Mouse (Mus musculus) limb, embryonic 15.5 days (tissue): ENCODE results near the gene Paqr7. TPM values are rescaled to one million over a fixed set of nuclear protein-coding genes. Genes with fewer than 3 reads are reported as not detected.

Source experiments
- ATAC-seq: fragments of 200-750 bp; cut with Nextera tagmentation; 2 replicates; pipeline ENCODE4 v1.8.0; 2017; ENCODE audit warnings: low read depth, moderate TSS enrichment; ENCODE audit not compliant: insufficient number of reproducible peaks, low FRiP score, low TSS enrichment
- H3K27ac ChIP-seq: fragments of 300-500 bp; sonication (generic); 2 replicates; pipeline ENCODE4 v1.5.1; 2015; ENCODE audit warnings: moderate library complexity, mild to moderate bottlenecking, inconsistent platforms
- H3K27me3 ChIP-seq: fragments of 300-500 bp; sonication (generic); 2 replicates; pipeline ENCODE4 v1.6.1; 2015; ENCODE audit warnings: inconsistent platforms
- H3K36me3 ChIP-seq: fragments of 300-500 bp; sonication (generic); 2 replicates; pipeline ENCODE4 v1.6.1; 2015; ENCODE audit warnings: inconsistent platforms
- H3K4me1 ChIP-seq: fragments of 300-500 bp; sonication (generic); 2 replicates; pipeline ENCODE4 v1.6.1; 2015; ENCODE audit warnings: inconsistent platforms
- H3K4me2 ChIP-seq: fragments of 300-500 bp; sonication (generic); 2 replicates; pipeline ENCODE4 v1.6.1; 2015; ENCODE audit warnings: mild to moderate bottlenecking, inconsistent platforms
- H3K4me3 ChIP-seq: fragments of 300-500 bp; sonication (generic); 2 replicates; pipeline ENCODE4 v1.5.1; 2015; ENCODE audit warnings: mild to moderate bottlenecking, inconsistent platforms
- H3K9ac ChIP-seq: fragments of 300-500 bp; sonication (generic); 2 replicates; pipeline ENCODE4 v1.6.1; 2015; ENCODE audit warnings: inconsistent platforms
- H3K9me3 ChIP-seq: fragments of 300-500 bp; sonication (generic); 2 replicates; pipeline ENCODE4 v1.6.1; 2016; ENCODE audit warnings: inconsistent platforms
- WGBS: fragments of 180-500 bp; shearing (Covaris S2); methylation state at CpG from one replicate; pipeline ENCODE4 v1.1.7; 2015; 5-methylcytosine and 5-hydroxymethylcytosine counted together
- polyA plus RNA-seq: library from polyadenylated mRNA; unstranded; fragments of >200 nt; fragmentation: Nextera tagmentation; extraction: Ambion mirVana; gene quantifications from 2 replicates; pipeline ENCODE4 v1.2.1, GENCODE M21; 2015

Paqr7 gene
- polyA plus RNA-seq, 1 experiment from 2014 or later: 6.3 TPM

- H3K9ac ChIP-seq: no peak overlapping the region
- no peaks in the 10 kb centered on the region for H3K9me3 ChIP-seq
- H3K36me3 ChIP-seq: peaks cover 2% of the 10 kb centered on the region
- H3K4me3 ChIP-seq: no peak overlapping the region
- H3K4me2 ChIP-seq: no peak overlapping the region
- no peak for ATAC-seq
- WGBS: 50% methylated on average over 12 of the region's 12 CpGs
- H3K27ac ChIP-seq: no peak overlapping the region
- H3K27me3 ChIP-seq: 0 out of 2 replicates have a peak, but pooled peaks cover 4% of the 10 kb centered on the region
- peaks cover 13% of the 10 kb centered on the region for H3K4me1 ChIP-seq
Observed at GRCm38 (mm10) chr4:134465789-134466188, 30.7 kb upstream of the Paqr7 start.

GRCm38 (mm10) chr4:134466381-134467262 lies 29.9 kb upstream of the Paqr7 start:
- H3K4me1 ChIP-seq: peaks cover 17% of the 10 kb centered on the region
- WGBS: 70% methylated on average over 11 of the region's 11 CpGs
- H3K4me2 ChIP-seq: peak overlapping the region; percentile 94
- H3K36me3 ChIP-seq: peaks cover 9% of the 10 kb centered on the region
- H3K9me3 ChIP-seq: no peaks in the 10 kb centered on the region
- no peak overlapping the region for H3K9ac ChIP-seq
- H3K27me3 ChIP-seq: 0 out of 2 replicates have a peak, but pooled peaks cover 4% of the 10 kb centered on the region
- ATAC-seq: no peak
- no peak overlapping the region for H3K27ac ChIP-seq
- H3K4me3 ChIP-seq: peak overlapping the region; percentile 95; the same call in 1 of the 2 replicates

GRCm38 (mm10) chr4:134467435-134468214 lies 28.9 kb upstream of the Paqr7 start:
- Histone ChIP-seq H3K4me3 (peak overlapping the region; percentile 95), H3K36me3 (peaks cover 18% of the 10 kb centered on the region), H3K9ac (peak overlapping the region; percentile 74), H3K27ac (peak overlapping the region; percentile 23; the same call in 1 of the 2 replicates), H3K4me2 (peak overlapping the region; percentile 94), H3K9me3 (no peaks in the 10 kb centered on the region), H3K27me3 (0 out of 2 replicates have a peak, but pooled peaks cover 4% of the 10 kb centered on the region), H3K4me1 (peaks cover 17% of the 10 kb centered on the region)
- under 1% methylated on average over 31 of the region's 31 CpGs for WGBS
- no peak for ATAC-seq

- H3K4me1 ChIP-seq: peaks cover 17% of the 10 kb centered on the region
- H3K27me3 ChIP-seq: 0 out of 2 replicates have a peak, but pooled peaks cover 4% of the 10 kb centered on the region
- H3K36me3 ChIP-seq: peaks cover 23% of the 10 kb centered on the region
- H3K4me3 ChIP-seq: peak within 1 kb of the TSS; percentile 95
- ATAC-seq: peak; percentile 95
- H3K9me3 ChIP-seq: no peaks in the 10 kb centered on the region
- peak within 1 kb of the TSS; percentile 94 for H3K4me2 ChIP-seq
- WGBS: under 1% methylated on average over 31 of the region's 31 CpGs
- peak within 1 kb of the TSS; percentile 94 for H3K27ac ChIP-seq
- peak within 1 kb of the TSS; percentile 74 for H3K9ac ChIP-seq
Observed at GRCm38 (mm10) chr4:134468215-134468575, 28.3 kb upstream of the Paqr7 start, which contains the start of gene Stmn1. Gene Stmn1, plus strand, starts transcription at chr4:134468320.

GRCm38 (mm10) chr4:134468578-134469266 lies 27.8 kb upstream of the Paqr7 start:
- Histone ChIP-seq H3K4me1 (peaks cover 17% of the 10 kb centered on the region), H3K9me3 (no peaks in the 10 kb centered on the region), H3K27me3 (0 out of 2 replicates have a peak, but pooled peaks cover 4% of the 10 kb centered on the region), H3K9ac (peak overlapping the region; percentile 74), H3K4me3 (peak overlapping the region; percentile 95), H3K27ac (peak overlapping the region; percentile 94), H3K36me3 (peaks cover 24% of the 10 kb centered on the region), H3K4me2 (peak overlapping the region; percentile 94)
- under 1% methylated on average over 65 of the region's 68 CpGs for WGBS
- ATAC-seq: peak; percentile 86

- Histone ChIP-seq H3K4me2 (peak overlapping the region; percentile 94), H3K9ac (no peak overlapping the region), H3K27me3 (0 out of 2 replicates have a peak, but pooled peaks cover 4% of the 10 kb centered on the region), H3K9me3 (no peaks in the 10 kb centered on the region), H3K27ac (peak overlapping the region; percentile 94), H3K36me3 (peaks cover 31% of the 10 kb centered on the region), H3K4me3 (peak overlapping the region; percentile 95), H3K4me1 (peaks cover 21% of the 10 kb centered on the region)
- ATAC-seq: no peak
- 13% methylated on average over 6 of the region's 6 CpGs for WGBS
Observed at GRCm38 (mm10) chr4:134469341-134469796, 27.1 kb upstream of the Paqr7 start.

- no peak overlapping the region for H3K27ac ChIP-seq
- ATAC-seq: no peak
- WGBS: 58% methylated on average over 3 of the region's 3 CpGs
- 0 out of 2 replicates have a peak, but pooled peaks cover 4% of the 10 kb centered on the region for H3K27me3 ChIP-seq
- H3K36me3 ChIP-seq: peaks cover 37% of the 10 kb centered on the region
- no peaks in the 10 kb centered on the region for H3K9me3 ChIP-seq
- peak overlapping the region; percentile 95 for H3K4me3 ChIP-seq
- no peak overlapping the region for H3K9ac ChIP-seq
- H3K4me2 ChIP-seq: peak overlapping the region; percentile 94; the same call in 1 of the 2 replicates
- peaks cover 21% of the 10 kb centered on the region for H3K4me1 ChIP-seq
Observed at GRCm38 (mm10) chr4:134469985-134470384, 26.5 kb upstream of the Paqr7 start.

GRCm38 (mm10) chr4:134471469-134471868 lies 25.0 kb upstream of the Paqr7 start:
- Histone ChIP-seq H3K9ac (no peak overlapping the region), H3K27me3 (0 out of 2 replicates have a peak, but pooled peaks cover 4% of the 10 kb centered on the region), H3K4me3 (no peak overlapping the region), H3K9me3 (no peaks in the 10 kb centered on the region), H3K4me1 (peaks cover 21% of the 10 kb centered on the region), H3K36me3 (peaks cover 52% of the 10 kb centered on the region), H3K4me2 (no peak overlapping the region), H3K27ac (no peak overlapping the region)
- no peak for ATAC-seq

- ATAC-seq: no peak
- H3K9me3 ChIP-seq: no peaks in the 10 kb centered on the region
- no peak overlapping the region for H3K27ac ChIP-seq
Observed at GRCm38 (mm10) chr4:134473764-134474163, 22.7 kb upstream of the Paqr7 start.

GRCm38 (mm10) chr4:134474240-134474639 lies 22.3 kb upstream of the Paqr7 start:
- no peaks in the 10 kb centered on the region for H3K27me3 ChIP-seq
- H3K27ac ChIP-seq: no peak overlapping the region
- 61% methylated on average over 8 of the region's 8 CpGs for WGBS
- H3K4me2 ChIP-seq: no peak overlapping the region
- H3K36me3 ChIP-seq: peaks cover 60% of the 10 kb centered on the region
- peaks cover 19% of the 10 kb centered on the region for H3K4me1 ChIP-seq
- H3K9ac ChIP-seq: no peak overlapping the region
- H3K4me3 ChIP-seq: no peak overlapping the region
- ATAC-seq: no peak
- H3K9me3 ChIP-seq: no peaks in the 10 kb centered on the region

More at GRCm38 (mm10) chr4:134473764-134474163, 22.7 kb upstream of the Paqr7 start:
- Histone ChIP-seq H3K36me3 (peaks cover 60% of the 10 kb centered on the region), H3K27me3 (no peaks in the 10 kb centered on the region), H3K4me2 (no peak overlapping the region), H3K9ac (no peak overlapping the region), H3K4me3 (no peak overlapping the region), H3K4me1 (peaks cover 19% of the 10 kb centered on the region)
- WGBS: 73% methylated on average over 4 of the region's 4 CpGs

- H3K4me1 ChIP-seq: peaks cover 8% of the 10 kb centered on the region; the same call in 1 of the 2 replicates
- H3K36me3 ChIP-seq: peaks cover 49% of the 10 kb centered on the region
- H3K4me2 ChIP-seq: no peak overlapping the region
- H3K9me3 ChIP-seq: no peaks in the 10 kb centered on the region
- H3K27me3 ChIP-seq: no peaks in the 10 kb centered on the region
- H3K27ac ChIP-seq: peak overlapping the region; percentile 43; the same call in 1 of the 2 replicates
- H3K4me3 ChIP-seq: no peak overlapping the region
- no peak overlapping the region for H3K9ac ChIP-seq
- no peak for ATAC-seq
- WGBS: 82% methylated on average over 8 of the region's 8 CpGs
Observed at GRCm38 (mm10) chr4:134476899-134477298, 19.6 kb upstream of the Paqr7 start.
